Mouse (Mus musculus) MEL-GATA-1-ER (cell line): ENCODE results near the gene Ksr1.
A peak's percentile ranks its signal among the peaks of the same experiment; 100 is the strongest.

Experiments
- DNase-seq: peaks from one replicate; pipeline ENCODE4 v3.0.0-alpha.2; 2012; ENCODE audit warnings: low read depth; ENCODE audit errors: extremely low read depth

Ksr1 gene

DNA sequence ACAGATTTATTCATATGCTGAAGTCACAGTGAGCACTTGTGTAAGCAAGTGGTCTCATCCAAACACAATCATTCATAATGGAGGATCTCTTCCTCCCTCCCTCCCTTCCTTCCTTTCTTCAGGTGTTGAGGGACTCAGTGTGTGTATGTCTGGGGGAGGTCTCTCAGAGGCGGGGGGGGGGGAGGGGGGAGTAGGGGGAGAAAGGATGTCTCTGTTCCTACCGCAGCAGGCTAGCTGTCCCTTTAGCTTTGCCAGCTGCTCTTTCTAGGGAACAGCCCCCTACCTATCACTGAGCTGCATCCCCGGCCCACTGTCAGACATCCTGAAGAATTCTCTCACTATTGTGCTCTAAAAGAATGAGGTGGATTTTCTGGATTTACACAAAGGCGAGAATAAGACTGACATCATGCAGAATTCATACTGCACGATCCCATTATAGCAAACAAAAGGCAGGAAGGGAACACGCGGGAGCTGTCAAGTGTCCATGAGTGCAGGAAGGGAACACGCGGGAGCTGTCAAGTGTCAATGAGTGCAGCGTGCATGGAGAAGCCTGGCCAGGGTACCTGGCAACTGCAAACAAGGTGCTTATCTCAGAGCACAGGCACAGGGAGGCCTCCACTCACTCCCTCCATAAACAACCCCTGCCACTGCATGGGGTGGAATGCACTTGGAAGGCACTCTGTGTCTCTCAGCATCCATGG, 76.6 kb downstream of the Ksr1 start:
- no peak for DNase-seq

- DNase-seq = no peak
Measured at GRCm38 (mm10) chr11:79067172-79067571, 79.0 kb downstream of the Ksr1 start.

- no peak for DNase-seq
Measured at GRCm38 (mm10) chr11:79066191-79066530, 80.0 kb downstream of the Ksr1 start.

GRCm38 (mm10) chr11:79065463-79066190, 80.6 kb downstream of the Ksr1 start:
- no peak for DNase-seq

- no peak for DNase-seq
Measured at GRCm38 (mm10) chr11:79064311-79064710, 81.9 kb downstream of the Ksr1 start.

GRCm38 (mm10) chr11:79063616-79064015, 82.6 kb downstream of the Ksr1 start:
- DNase-seq = no peak

DNA sequence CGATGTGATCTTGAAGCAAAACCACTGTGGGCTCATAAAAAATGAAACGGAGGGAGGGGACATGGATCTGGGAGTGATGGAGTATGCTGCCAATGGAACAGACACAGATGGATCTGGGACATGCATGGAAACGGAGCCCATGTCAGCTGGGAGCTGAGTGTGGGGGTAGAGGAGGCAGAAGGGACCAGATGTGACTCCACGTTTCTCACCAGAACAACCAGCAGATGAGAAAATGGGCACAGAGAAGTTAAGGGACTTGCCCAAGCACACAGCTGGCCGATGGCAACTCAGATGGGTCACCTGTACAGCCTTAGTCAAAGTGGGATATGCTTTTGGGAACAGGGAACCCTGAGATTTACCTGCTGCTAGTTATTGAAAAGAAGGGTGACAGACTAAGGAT, 83.3 kb downstream of the Ksr1 start:
- DNase-seq = no peak

- DNase-seq = no peak
Measured at GRCm38 (mm10) chr11:79061839-79062238, 84.4 kb downstream of the Ksr1 start.

GRCm38 (mm10) chr11:79059850-79060249, 86.4 kb downstream of the Ksr1 start:
- DNase-seq = no peak

- DNase-seq = no peak
Measured at GRCm38 (mm10) chr11:79059062-79059461, 87.1 kb downstream of the Ksr1 start.

DNA sequence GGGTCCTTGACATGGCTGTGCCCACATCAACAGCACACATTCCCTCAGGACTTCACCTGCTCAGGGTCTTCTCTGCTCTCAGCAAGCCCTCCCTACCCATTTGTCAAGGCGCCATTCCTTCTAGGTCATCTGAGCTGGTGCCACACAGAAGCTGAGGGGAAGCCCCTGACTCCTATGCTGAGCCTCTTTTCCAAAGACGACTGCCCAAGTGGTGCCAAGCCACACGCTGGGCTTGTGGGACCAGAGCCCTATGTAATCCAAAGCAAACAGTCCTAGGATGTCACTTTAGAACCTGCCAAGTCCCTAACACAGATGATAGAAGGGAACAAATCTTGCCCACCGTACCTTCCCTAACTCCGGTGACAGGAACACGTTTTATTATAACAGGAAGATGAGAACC, 87.6 kb downstream of the Ksr1 start:
- no peak for DNase-seq

- peak; percentile 85 for DNase-seq
Measured at GRCm38 (mm10) chr11:79057809-79058208, 88.4 kb downstream of the Ksr1 start.

GRCm38 (mm10) chr11:79056891-79057290, 89.3 kb downstream of the Ksr1 start:
- no peak for DNase-seq

DNA sequence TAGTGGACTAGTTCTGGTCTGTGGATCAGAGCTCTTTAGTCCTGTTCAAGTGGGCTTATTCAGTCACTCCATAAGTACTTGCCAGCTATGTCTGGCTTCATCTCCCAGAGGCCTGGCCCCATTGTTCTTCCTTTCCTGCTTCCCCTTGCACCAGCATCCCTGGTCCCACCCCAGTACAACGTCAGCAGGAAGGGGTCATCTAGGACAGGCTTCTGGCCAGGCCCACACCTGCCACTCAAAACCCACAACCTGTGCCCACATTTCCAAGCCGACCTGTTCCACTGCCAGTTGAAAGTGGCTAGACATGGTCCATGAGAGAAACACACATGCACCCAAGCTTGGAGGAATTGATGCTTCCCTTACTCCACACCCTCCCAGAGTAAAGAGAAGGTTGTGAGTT, 90.2 kb downstream of the Ksr1 start:
- DNase-seq = no peak

DNA sequence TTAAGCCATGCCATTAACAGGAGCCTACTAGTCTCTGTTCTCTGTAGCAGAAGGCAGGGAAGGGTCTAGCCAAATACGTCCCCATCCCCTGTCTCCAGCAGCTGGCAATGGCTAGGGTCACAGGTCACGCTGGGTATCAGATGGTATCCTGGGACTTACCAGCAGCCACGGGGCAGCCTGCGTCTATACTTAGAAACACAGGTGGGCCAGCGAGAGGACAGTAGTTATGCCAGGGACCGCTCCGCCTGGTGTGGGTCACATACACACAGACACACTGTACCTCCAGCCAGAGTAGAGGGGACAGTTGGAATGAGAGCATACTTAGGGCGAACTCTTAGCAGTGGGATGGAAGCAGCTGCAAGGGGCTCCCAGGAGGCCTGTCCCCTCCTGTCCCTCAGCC, 91.0 kb downstream of the Ksr1 start:
- DNase-seq = no peak

DNA sequence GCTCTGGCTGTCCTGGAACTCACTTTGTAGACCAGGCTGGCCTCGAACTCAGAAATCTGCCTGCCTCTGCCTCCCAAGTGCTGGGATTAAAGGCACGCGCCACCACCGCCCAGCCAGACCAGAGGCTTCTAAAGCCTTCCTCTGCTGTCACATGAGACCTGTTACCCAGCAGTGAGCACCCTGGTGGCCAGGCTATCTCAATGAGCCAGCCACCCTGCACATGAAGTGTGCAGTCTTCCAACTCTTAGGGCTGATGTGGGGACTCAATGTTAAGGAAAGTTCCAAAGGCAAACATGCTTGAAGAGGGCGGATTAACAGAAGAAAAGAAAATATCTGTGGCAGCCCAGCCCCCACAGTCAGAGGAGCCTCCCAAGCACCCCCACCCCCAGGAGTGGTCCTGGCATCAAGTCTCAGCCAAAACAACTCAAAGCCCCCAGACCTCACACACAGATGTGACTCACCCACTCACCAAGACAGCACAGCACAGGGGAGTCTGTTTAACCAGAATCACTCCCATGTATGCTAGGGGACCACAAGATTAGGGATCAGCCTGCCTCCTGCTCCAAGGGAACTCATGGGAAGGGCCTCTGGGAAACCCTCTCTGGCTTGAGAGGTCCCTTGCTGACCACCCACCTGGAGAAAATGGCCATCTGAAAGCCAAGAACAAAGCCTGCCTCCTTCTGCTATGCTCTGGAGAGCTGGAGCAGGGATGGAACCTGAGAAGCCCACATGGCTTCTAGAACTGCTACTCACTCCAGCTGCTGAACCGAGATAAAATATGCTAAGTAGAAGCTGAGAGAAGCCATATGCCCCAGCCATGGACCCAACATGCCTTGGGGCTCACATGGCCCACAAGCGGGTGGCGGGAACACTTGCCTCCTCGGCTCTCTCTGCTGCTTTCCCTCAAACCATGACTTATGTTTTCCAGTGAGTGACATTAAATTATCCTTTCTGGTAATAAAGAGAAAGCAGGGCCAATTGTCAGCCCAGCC, 91.8 kb downstream of the Ksr1 start:
- peak; percentile 62 for DNase-seq

- DNase-seq = no peak
Measured at GRCm38 (mm10) chr11:79053437-79053836, 92.8 kb downstream of the Ksr1 start.

DNA sequence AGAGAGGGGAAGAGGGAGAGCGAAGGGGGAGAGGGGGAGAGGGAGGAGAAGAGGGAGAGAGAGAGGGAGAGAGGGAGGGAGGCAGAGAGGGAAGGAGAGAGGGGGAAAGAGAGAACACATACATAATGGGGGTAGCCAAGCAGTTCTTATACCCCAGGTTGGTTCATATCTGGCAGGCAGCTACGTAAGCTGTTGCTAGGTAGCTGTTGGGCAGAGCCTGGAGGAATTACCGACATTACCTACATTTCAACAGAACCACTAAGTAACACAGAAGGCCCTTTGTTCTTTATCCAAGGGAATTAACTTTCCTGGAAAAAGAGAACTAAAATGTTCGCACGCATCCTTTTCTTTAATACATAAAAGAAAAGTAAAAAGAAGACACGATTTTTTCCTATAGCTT, 93.4 kb downstream of the Ksr1 start:
- no peak for DNase-seq

- no peak for DNase-seq
Measured at GRCm38 (mm10) chr11:79051522-79051921, 94.7 kb downstream of the Ksr1 start.

DNA sequence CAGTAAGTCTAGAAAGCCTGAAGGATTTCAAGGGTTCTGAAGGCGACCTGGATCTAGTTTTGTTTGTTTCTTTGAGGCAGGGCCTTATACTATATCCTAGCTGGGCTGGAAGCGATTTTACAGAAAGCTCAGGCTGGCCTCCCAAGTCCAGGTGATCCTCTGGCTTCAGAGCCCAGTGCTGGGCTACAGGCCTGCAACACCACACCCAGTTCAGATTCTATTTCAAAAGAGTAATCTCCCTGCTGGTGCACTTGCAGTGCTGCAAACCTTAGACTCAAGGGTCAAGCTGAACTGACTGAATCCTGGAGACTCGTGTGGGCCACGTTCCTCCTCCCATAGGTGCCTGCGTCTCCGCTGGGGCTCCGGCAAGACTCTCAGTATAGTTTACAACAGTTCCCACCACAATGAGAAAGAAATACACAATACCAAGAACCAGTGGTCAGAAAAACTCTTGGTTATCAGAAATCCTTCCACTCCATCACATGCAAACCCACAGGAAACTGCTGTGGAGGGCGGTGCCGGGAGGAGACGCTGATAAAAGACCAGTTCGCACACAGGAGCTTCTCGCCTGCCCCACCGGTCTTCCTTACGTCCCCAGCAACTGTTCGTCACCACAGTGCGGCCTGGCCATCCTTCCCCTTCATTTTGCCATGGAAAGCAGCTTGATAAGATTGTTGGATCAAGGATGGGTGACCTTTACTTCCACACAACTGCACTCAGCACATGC, 95.3 kb downstream of the Ksr1 start:
- DNase-seq = peak; percentile 90

- DNase-seq = no peak
Measured at GRCm38 (mm10) chr11:79048906-79049305, 97.3 kb downstream of the Ksr1 start.
